Mouse (Mus musculus): ENCODE results near the gene Per2. TPM values are rescaled to one million over a fixed set of nuclear protein-coding genes. Genes with fewer than 3 reads are reported as not detected.

Gene Per2
- polyA plus RNA-seq, 1 experiment from 2014 or later: 3.2 TPM

GRCm38 (mm10) chr1:91366215-91367108 is 92.7 kb downstream of the Per2 start, which contains the start of gene Erfe:
TSS of gene Erfe (plus strand) at chr1:91366430.
- peak within 1 kb of the TSS; percentile 69 for H3K4me2 ChIP-seq (replicated peaks)
- H3K9ac ChIP-seq (replicated peaks): peak within 1 kb of the TSS; percentile 54
- peaks cover 8% of the 10 kb centered on the region; the same call in 1 of the 2 replicates for H3K9me3 ChIP-seq
- H3K27me3 ChIP-seq: peaks cover 33% of the 10 kb centered on the region
- H3K27ac ChIP-seq (replicated peaks): no peak within 1 kb of the TSS
- ATAC-seq (ENCODE audit: low FRiP score, low read depth): peak; percentile 68
- H3K4me1 ChIP-seq: peaks cover 10% of the 10 kb centered on the region
- H3K36me3 ChIP-seq: peaks cover 22% of the 10 kb centered on the region
- 2% methylated on average over 68 of the region's 68 CpGs for WGBS
- H3K4me3 ChIP-seq: peak within 1 kb of the TSS; percentile 42

Other genes starting within 250 kb of the Per2 start
- gene Ube2f, start 209.0 kb downstream of the Per2 start, polyA plus RNA-seq (2016; fragmentation: Nextera tagmentation; extraction: Ambion mirVana): 73.0 and 80.6 TPM in 2 replicates
- gene Scly, start 161.0 kb downstream of the Per2 start, polyA plus RNA-seq (2016; fragmentation: Nextera tagmentation; extraction: Ambion mirVana): 11.6 and 12.1 TPM in 2 replicates
- 0.08 and 0.09 TPM in 2 replicates for gene Espnl, start 137.2 kb downstream of the Per2 start, polyA plus RNA-seq (2016; fragmentation: Nextera tagmentation; extraction: Ambion mirVana)
- 0.11 TPM in 1 of 2 replicates, not detected in the other for gene Klhl30, start 108.3 kb downstream of the Per2 start, polyA plus RNA-seq (2016; fragmentation: Nextera tagmentation; extraction: Ambion mirVana)
- 0.48 and 0.59 TPM in 2 replicates for gene Erfe, start 92.9 kb downstream of the Per2 start, polyA plus RNA-seq (2016; fragmentation: Nextera tagmentation; extraction: Ambion mirVana)
- gene Ilkap, start 60.5 kb downstream of the Per2 start, polyA plus RNA-seq (2016; fragmentation: Nextera tagmentation; extraction: Ambion mirVana): 153 and 155 TPM in 2 replicates
- gene Hes6, start 45.3 kb downstream of the Per2 start, polyA plus RNA-seq (2016; fragmentation: Nextera tagmentation; extraction: Ambion mirVana): 432 and 455 TPM in 2 replicates
- gene Traf3ip1, start 35.3 kb upstream of the Per2 start, polyA plus RNA-seq (2016; fragmentation: Nextera tagmentation; extraction: Ambion mirVana): 12.1 and 12.6 TPM in 2 replicates
- gene Asb1, start 81.2 kb upstream of the Per2 start, polyA plus RNA-seq (2016; fragmentation: Nextera tagmentation; extraction: Ambion mirVana): 13.2 and 14.5 TPM in 2 replicates

All from midbrain, embryonic 12.5 days (tissue).